Mouse (Mus musculus) kidney, adult 10 weeks (tissue): ENCODE data around the gene Pold1. TPM values are rescaled to one million over a fixed set of nuclear protein-coding genes. Genes with fewer than 3 reads are reported as not detected.

Experiments
- polyA plus RNA-seq: library from polyadenylated mRNA; stranded (reverse); fragments of 350-450 nt; fragmentation: Illumina TruSeq; extraction: RNeasy Lipid Tissue Mini Kit (QIAGEN cat#74804); gene quantifications from one replicate; pipeline ENCODE4 v1.2.3, GENCODE M21; 2014; ENCODE audit warnings: low read depth, low replicate concordance

Pold1 gene
- not detected for polyA plus RNA-seq

DNA sequence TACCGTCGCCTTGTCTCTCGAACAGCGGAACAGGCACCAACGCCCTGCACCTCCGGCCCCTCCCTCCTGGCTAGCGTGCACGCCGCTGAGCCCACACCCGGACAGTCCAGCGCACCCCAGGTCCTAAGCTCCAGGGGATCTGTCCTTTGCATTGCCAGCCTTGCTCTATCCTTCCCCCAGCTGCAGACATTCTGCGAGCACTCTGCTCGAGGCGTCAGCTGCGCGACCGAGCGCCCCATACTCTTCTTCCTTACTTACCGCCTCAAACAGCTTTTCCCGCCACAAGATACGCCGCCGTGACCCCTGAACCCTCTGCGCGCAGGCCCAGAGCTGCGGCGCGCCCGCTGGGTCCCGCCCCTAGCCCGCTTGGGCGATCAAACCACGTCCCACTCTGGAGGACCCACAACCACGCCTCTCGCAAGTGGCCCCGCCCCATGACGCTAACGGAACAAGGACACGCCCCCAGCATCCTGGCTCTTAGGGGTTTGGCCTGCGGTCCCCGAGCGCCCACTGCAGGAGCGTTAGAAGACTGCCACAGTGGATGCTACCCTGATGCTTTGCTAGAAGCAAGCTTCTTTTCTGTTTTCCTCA lies at the start of gene Pold1:
Gene Pold1 (minus strand): TSS at position 353 of the 591 bp plus-strand sequence.

DNA sequence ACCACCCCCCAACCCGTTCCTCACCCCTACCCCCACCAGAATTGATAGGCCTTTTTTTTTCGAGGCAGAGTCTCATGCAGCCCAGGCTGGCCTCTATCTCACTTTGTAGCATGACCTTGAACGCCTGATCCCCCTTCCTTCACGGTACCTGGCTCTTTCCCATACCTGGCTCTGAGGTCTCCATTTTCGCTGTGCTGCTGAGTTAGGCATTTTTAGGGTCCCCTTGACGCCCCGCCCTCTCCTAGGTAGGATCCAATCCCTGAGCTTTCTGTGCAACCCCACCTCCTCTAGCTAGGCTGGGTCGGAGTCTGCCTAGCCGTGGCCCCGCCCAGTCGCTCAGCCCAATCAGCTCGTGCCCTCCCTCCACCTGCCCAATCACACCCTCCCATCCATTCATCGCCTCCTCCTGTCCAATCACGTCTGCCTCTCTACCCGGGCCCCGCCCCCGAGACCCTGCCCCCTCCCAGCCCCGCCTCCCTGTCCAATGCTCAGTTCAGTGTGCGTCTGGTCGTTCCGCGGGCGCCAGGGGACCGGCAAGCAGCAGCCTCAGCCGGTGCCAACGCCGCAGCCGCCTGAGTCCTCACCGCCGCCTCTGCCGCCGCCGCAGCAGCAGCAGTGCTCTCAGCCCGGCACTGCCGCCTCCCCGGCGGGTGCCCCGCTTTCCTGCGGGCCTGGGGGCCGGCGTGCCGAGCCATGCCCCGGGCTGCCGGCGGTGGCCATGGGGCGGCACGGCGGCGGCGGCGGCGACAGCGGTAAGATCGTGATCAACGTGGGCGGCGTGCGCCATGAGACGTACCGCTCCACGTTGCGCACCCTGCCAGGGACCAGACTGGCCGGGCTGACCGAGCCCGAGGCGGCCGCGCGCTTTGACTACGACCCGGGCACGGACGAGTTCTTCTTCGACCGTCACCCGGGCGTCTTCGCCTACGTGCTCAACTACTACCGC lies 42.0 kb upstream of the Pold1 start, which contains the start of gene Kcnc3:
Gene Kcnc3 (plus strand): TSS at position 263 of the 946 bp plus-strand sequence.

DNA sequence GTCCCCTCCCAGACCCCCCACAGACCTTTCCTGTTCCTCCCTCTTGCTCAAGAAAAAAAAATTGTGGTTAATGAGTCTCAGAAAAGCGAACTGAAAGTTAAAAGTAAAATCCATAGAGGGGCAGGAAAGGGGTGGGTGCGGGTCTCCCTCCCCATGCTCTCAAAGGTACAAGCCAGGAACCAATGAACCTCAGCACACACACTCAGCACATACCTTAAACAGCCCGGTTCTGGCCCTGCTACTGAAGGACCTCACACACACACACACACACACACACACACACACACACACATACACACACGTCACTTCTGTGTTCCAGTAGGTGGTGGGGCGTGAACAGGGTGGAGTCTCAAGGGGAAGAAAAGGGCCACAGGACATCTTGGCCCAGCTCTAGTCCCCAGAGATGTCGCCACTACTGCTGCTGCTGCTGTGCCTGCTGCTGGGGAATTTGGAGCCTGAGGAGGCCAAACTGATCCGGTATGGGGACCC lies 23.6 kb upstream of the Pold1 start, which contains the start of gene Napsa:
Gene Napsa (plus strand): TSS at position 168 of the 489 bp plus-strand sequence.

DNA sequence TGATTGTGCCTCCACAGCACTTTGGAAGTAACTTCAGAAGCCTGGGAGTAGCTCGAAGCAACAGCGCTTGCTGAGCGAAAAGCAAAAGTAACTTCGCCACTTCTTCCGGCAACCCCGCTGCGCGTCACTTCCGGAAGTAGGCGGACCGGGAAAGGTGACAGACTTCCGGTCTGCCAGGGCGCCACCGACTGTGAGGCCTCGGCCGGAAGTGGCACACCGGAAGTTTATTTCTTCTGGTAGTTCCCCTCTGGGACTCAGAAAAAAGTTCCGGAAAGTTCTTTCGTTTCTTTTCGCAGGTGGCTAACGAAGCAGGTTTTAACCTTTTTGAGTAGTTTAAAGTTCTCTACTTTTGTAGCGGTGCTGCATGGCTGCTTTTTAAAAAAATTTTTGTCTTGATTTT lies 5.2 kb upstream of the Pold1 start, which contains the start of gene Nr1h2:
Gene Nr1h2 (minus strand): TSS at position 126 of the 400 bp plus-strand sequence.

DNA sequence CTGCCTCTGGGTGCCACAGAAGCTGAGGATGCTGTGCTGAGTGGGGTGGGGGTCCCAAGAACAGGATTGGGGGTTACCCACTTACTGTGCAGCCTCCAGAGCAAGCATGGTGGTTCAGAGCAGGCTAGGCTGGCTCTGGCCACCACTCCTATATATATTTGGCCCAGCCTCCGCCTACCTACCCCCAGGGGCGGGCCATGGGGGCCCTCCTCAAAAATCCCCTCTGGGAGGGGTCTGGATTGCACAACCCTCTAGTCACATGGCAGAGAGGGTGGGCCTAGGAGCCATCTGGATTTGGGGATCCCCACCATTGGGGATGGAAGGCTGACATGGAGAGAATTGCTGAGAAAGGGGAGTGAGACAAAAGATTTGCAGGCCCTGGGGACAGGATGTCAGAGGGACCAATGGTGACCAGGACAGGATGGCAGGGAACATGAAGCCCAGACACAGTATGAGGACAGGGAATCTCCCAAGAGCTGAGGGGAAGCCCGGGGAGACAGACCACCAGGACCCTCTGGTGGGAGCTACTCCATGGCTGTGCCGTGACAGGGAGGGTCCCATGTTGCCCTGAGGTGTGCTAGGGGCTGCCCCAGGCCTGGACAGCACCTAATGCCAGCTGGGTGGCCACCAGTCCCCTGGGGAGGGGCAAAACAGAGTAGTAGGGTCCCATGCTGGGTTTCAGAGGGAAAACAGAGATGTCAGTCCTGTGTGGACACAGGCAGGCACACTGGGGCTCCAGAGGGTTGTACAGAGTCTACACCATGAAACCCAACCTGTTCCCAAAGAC lies 16.5 kb downstream of the Pold1 start, which contains the start of gene Spib:
Gene Spib (minus strand): TSS at position 126 of the 787 bp plus-strand sequence.

DNA sequence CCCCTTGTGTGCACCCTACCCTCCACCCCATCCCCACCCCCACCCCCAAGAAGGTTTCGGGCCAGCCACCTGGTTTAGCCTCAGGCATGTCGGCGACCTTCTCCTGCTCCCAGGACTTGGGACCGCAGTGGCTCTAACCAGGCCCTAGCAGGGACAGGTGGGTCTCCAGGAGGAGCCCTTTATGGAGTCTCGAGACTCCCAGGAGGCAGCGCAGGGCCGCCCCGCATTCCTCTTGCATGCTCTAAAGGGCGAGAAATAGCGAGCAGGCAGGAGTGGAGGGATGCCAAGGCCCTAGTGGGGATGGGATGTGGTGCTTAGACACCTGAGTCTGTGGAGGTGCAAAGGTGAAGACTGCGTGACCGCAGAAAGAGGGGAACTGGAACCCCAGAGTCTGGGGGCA lies 24.1 kb downstream of the Pold1 start, which contains the start of gene Mybpc2:
Gene Mybpc2 (minus strand): TSS at position 155 of the 400 bp plus-strand sequence.

DNA sequence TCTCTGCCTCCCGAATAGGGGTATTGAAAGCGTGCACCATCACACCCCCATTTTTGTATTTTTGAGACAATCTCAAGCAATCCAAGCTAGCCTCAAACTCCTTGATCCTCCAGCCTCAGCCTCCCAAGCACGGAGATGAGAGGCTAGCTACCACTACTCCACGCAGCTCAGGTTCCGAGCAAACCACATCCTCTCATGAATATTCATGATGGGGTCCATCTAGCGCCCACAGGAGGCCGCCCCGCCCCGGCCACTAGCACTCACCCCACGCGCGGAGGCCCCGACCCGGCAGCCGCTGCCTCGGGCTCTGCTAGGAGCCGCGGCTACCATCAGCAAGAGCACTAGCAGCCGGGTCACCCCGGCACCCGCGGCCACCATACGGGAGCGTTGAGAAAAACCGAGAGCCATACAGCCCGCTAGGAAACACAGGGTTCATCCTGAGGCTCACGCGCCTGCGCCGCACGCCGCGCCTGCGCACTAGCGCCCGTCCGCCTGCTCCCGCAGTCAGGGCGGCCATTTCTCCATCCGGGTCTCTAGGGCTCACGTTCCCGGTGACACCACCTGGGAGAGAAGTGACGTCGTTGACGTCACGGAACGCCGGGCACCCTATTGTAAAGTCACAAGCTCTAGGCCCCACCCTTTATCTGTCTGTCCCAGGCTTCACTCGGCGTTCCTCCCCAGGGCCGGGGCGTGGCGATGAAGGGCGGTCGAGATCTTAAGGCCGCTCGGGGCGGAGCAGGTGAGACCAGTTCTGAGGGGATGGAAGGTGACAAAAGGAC lies 52.5 kb downstream of the Pold1 start, which contains the start of the genes Emc10 and Fam71e1:
Gene Emc10 (minus strand): TSS at position 538 of the 779 bp plus-strand sequence.
Gene Fam71e1 (plus strand): TSS at position 590 of the 779 bp plus-strand sequence.

Other genes with a start within 250 kb of the Pold1 start
- 1.8 TPM for gene Clec11a, start 241.9 kb downstream of the Pold1 start, polyA plus RNA-seq
- not detected for gene Shank1, start 238.6 kb downstream of the Pold1 start, polyA plus RNA-seq
- not detected for gene Syt3, start 164.7 kb downstream of the Pold1 start, polyA plus RNA-seq
- gene 1700008O03Rik, start 163.0 kb downstream of the Pold1 start, polyA plus RNA-seq = not detected
- not detected for gene Lrrc4b, start 119.8 kb downstream of the Pold1 start, polyA plus RNA-seq
- gene Aspdh, start 83.5 kb downstream of the Pold1 start, polyA plus RNA-seq = 1.7 TPM
- 1.0 TPM for gene Josd2, start 80.9 kb downstream of the Pold1 start, polyA plus RNA-seq
- gene Emc10, start 52.3 kb downstream of the Pold1 start, polyA plus RNA-seq = 1.4 TPM
- gene Fam71e1, start 52.3 kb downstream of the Pold1 start, polyA plus RNA-seq = not detected
- gene Mybpc2, start 24.2 kb downstream of the Pold1 start, polyA plus RNA-seq = not detected
- gene Spib, start 16.8 kb downstream of the Pold1 start, polyA plus RNA-seq = not detected
- 1.3 TPM for gene Nr1h2, start 5.1 kb upstream of the Pold1 start, polyA plus RNA-seq
- 869 TPM for gene Napsa, start 23.5 kb upstream of the Pold1 start, polyA plus RNA-seq
- gene Kcnc3, start 41.8 kb upstream of the Pold1 start, polyA plus RNA-seq = 2.7 TPM
- gene Myh14, start 122.0 kb upstream of the Pold1 start, polyA plus RNA-seq = 0.12 TPM
- not detected for gene Izumo2, start 159.9 kb upstream of the Pold1 start, polyA plus RNA-seq
- 11.6 TPM for gene Vrk3, start 199.6 kb upstream of the Pold1 start, polyA plus RNA-seq
- gene Zfp473, start 202.2 kb upstream of the Pold1 start, polyA plus RNA-seq = 0.16 TPM